Mouse (Mus musculus): ENCODE results near the gene Sphk2. TPM values are rescaled to one million over a fixed set of nuclear protein-coding genes. Genes with fewer than 3 reads are reported as not detected.

The Sphk2 gene
- polyA plus RNA-seq, 1 experiment from 2014 or later: 18.5 TPM

DNA sequence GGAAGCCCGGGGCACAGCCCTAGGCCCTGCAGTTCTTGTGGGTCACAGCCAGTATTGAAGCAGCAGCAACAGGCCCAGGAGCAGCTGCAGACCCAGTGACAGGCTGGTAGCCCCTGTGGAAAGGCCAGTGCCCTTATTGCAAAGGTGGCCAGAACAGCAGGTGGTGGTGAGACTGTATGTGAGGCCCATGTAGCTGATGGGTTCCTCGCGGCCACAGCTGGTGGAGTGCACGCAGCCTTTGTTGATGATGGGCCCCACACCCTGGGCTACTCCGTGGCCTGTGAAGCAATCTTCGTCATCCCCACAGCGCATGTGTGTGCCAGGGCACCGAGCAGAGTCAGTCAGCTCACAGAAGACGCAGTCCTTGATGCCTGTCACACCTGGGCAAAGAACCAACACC is 7.3 kb upstream of the Sphk2 start:
- 90% methylated on average over 9 of the region's 9 CpGs for WGBS
- Histone ChIP-seq H3K27me3 (replicated peaks) (no peaks in the 10 kb centered on the region), H3K9me3 (replicated peaks) (no peaks in the 10 kb centered on the region), H3K27ac (ENCODE audit: poor library complexity, severe bottlenecking) (no peak overlapping the region), H3K4me2 (no peak overlapping the region), H3K9ac (peak overlapping the region; percentile 32; the same call in 1 of the 2 replicates), H3K36me3 (peaks cover 69% of the 10 kb centered on the region), H3K4me3 (no peak overlapping the region), H3K4me1 (replicated peaks) (0 out of 2 replicates have a peak, but pooled peaks cover 5% of the 10 kb centered on the region)
- ATAC-seq (ENCODE audit: insufficient number of reproducible peaks, low FRiP score): no peak

DNA sequence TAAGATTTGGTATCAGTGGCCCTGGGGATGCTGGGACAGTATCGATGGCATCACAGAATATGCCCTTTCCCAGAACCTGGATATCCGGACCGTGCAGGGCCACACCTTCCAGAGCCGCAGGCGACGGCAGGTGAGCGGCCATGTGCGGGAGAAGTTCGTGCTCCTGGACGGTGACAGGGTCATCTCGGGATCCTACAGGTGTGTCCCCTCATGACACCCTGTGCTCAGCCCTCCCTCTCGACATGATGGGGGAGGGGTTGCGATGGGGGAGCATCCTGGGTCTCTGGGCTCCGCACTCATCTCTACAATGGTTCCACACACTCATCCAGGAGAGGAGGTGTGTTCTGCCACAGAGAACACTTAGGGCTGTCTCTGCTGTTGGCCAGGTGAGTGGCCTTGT is 6.0 kb upstream of the Sphk2 start:
- H3K36me3 ChIP-seq: peaks cover 80% of the 10 kb centered on the region
- H3K4me3 ChIP-seq: no peak overlapping the region
- H3K27ac ChIP-seq (ENCODE audit: poor library complexity, severe bottlenecking): no peak overlapping the region
- no peak overlapping the region for H3K9ac ChIP-seq
- H3K4me2 ChIP-seq: no peak overlapping the region
- H3K4me1 ChIP-seq (replicated peaks): peaks cover 15% of the 10 kb centered on the region
- 91% methylated on average over 14 of the region's 14 CpGs for WGBS
- H3K27me3 ChIP-seq (replicated peaks): no peaks in the 10 kb centered on the region
- no peaks in the 10 kb centered on the region for H3K9me3 ChIP-seq (replicated peaks)
- no peak for ATAC-seq (ENCODE audit: insufficient number of reproducible peaks, low FRiP score)

- no peak overlapping the region for H3K27ac ChIP-seq (ENCODE audit: poor library complexity, severe bottlenecking)
- WGBS: 95% methylated on average over 4 of the region's 4 CpGs
- peaks cover 17% of the 10 kb centered on the region for H3K4me1 ChIP-seq (replicated peaks)
- ATAC-seq (ENCODE audit: insufficient number of reproducible peaks, low FRiP score): no peak
- H3K9ac ChIP-seq: no peak overlapping the region
- no peak overlapping the region for H3K4me2 ChIP-seq
- H3K4me3 ChIP-seq: no peak overlapping the region
- H3K36me3 ChIP-seq: peaks cover 79% of the 10 kb centered on the region
- no peaks in the 10 kb centered on the region for H3K9me3 ChIP-seq (replicated peaks)
- no peaks in the 10 kb centered on the region for H3K27me3 ChIP-seq (replicated peaks)
Observed at GRCm38 (mm10) chr7:45723301-45723700, 5.5 kb upstream of the Sphk2 start.

- Histone ChIP-seq H3K27ac (ENCODE audit: poor library complexity, severe bottlenecking) (no peak overlapping the region), H3K4me3 (no peak overlapping the region), H3K4me1 (replicated peaks) (peaks cover 17% of the 10 kb centered on the region), H3K36me3 (peaks cover 77% of the 10 kb centered on the region), H3K4me2 (no peak overlapping the region), H3K9ac (no peak overlapping the region), H3K9me3 (replicated peaks) (no peaks in the 10 kb centered on the region), H3K27me3 (replicated peaks) (no peaks in the 10 kb centered on the region)
- no peak for ATAC-seq (ENCODE audit: insufficient number of reproducible peaks, low FRiP score)
- WGBS: 83% methylated on average over 13 of the region's 13 CpGs
Observed at GRCm38 (mm10) chr7:45722348-45722713, 4.5 kb upstream of the Sphk2 start.

- 74% methylated on average over 13 of the region's 13 CpGs for WGBS
- no peak overlapping the region for H3K4me3 ChIP-seq
- H3K36me3 ChIP-seq: peaks cover 73% of the 10 kb centered on the region
- ATAC-seq (ENCODE audit: insufficient number of reproducible peaks, low FRiP score): no peak
- H3K9me3 ChIP-seq (replicated peaks): no peaks in the 10 kb centered on the region
- peaks cover 21% of the 10 kb centered on the region for H3K4me1 ChIP-seq (replicated peaks)
- no peak overlapping the region for H3K27ac ChIP-seq (ENCODE audit: poor library complexity, severe bottlenecking)
- H3K27me3 ChIP-seq (replicated peaks): no peaks in the 10 kb centered on the region
- H3K4me2 ChIP-seq: no peak overlapping the region
- no peak overlapping the region for H3K9ac ChIP-seq
Observed at GRCm38 (mm10) chr7:45721642-45722347, 4.0 kb upstream of the Sphk2 start.

- Histone ChIP-seq H3K9ac (no peak overlapping the region), H3K4me3 (no peak overlapping the region), H3K4me1 (replicated peaks) (peaks cover 27% of the 10 kb centered on the region), H3K4me2 (no peak overlapping the region), H3K9me3 (replicated peaks) (no peaks in the 10 kb centered on the region), H3K36me3 (peaks cover 68% of the 10 kb centered on the region), H3K27me3 (replicated peaks) (no peaks in the 10 kb centered on the region), H3K27ac (ENCODE audit: poor library complexity, severe bottlenecking) (no peak overlapping the region)
- WGBS: 85% methylated on average over 7 of the region's 7 CpGs
- ATAC-seq (ENCODE audit: insufficient number of reproducible peaks, low FRiP score): no peak
Observed at GRCm38 (mm10) chr7:45721234-45721571, 3.4 kb upstream of the Sphk2 start.

DNA sequence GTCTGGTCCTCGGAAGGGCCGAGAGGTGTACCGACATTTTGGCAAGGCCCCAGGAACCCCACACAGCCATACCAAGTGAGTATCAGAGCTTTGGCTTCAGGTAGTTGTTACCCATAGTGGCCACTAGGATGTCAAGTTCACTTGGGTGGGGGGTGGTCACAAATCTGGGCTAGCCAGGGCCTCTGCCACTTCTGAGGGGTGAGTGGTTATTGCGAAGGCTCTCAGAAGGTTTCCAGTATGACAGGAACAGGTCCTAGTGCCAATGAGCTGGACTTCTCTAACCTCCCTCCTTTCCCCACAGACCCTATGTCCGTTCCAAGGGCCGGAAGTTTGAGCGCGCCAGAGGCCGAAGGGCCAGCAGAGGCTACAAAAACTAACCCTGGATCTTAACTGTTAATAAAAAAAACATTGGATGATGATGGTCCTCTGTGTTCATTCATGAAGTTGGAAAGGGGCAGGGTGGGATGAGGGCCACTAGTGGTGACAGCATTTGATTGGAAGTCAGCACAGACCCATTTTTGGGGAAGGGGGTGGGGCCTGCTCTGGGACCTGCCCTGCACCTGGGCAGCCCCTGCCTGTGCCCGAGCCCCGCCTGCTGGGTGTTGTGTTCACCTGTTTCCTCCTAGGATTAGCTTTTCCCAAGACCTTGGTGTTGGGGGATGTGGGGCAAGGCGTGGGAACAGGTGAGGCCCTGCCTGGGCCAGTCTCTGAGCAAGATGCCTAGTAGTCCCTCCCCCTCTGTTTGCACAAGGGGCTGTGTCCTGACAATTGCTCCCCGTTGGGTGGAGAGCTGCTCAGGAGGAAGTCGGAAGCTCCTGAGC is 2.8 kb upstream of the Sphk2 start, which contains the start of gene Fam83e:
TSS of gene Fam83e (plus strand) at position 800 of the 821 bp plus-strand sequence.
- Histone ChIP-seq H3K9me3 (replicated peaks) (no peaks in the 10 kb centered on the region), H3K4me1 (replicated peaks) (peaks cover 33% of the 10 kb centered on the region), H3K27me3 (replicated peaks) (no peaks in the 10 kb centered on the region), H3K9ac (no peak within 1 kb of the TSS), H3K36me3 (peaks cover 67% of the 10 kb centered on the region), H3K4me3 (no peak within 1 kb of the TSS), H3K27ac (ENCODE audit: poor library complexity, severe bottlenecking) (no peak within 1 kb of the TSS), H3K4me2 (no peak within 1 kb of the TSS; the same call in 1 of the 2 replicates)
- no peak for ATAC-seq (ENCODE audit: insufficient number of reproducible peaks, low FRiP score)
- 78% methylated on average over 14 of the region's 14 CpGs for WGBS

DNA sequence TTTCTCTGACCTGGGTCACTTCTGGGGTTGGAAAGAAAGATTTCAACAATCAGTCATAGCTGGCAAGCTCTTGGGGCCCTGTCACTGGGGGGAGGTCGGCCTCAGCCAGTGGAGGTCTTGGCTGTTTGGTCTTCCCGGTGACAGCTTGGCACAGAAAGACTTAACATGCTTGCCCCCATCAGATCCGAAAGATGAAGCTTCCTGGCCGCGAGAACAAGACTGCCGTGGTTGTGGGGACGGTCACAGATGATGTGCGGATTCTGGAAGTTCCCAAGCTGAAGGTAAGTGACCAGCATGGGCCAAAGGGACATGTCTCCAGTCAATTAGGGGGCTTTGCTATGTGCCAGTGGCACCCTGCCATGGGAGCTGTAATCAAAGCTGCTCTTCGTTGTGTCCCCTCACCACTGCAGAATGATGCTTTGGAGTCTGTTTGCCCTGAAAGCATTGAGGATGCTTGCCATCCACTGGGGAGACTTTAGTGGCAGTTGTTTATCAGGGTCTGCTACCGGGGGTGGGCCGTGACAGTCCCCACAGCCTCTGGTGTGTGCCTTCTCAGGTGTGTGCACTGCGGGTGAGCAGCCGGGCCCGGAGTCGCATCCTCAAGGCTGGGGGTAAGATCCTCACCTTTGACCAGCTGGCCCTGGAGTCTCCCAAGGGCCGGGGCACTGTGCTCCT is 2.1 kb upstream of the Sphk2 start:
- ATAC-seq (ENCODE audit: insufficient number of reproducible peaks, low FRiP score): no peak
- WGBS: 89% methylated on average over 15 of the region's 16 CpGs

GRCm38 (mm10) chr7:45719180-45719579 is 1.4 kb upstream of the Sphk2 start:
- WGBS: 83% methylated on average over 10 of the region's 10 CpGs
- Histone ChIP-seq H3K36me3 (peaks cover 52% of the 10 kb centered on the region), H3K9ac (peak overlapping the region; percentile 97), H3K27me3 (replicated peaks) (no peaks in the 10 kb centered on the region), H3K9me3 (replicated peaks) (no peaks in the 10 kb centered on the region), H3K27ac (ENCODE audit: poor library complexity, severe bottlenecking) (no peak overlapping the region), H3K4me1 (replicated peaks) (peaks cover 42% of the 10 kb centered on the region), H3K4me3 (peak overlapping the region; percentile 95), H3K4me2 (peak overlapping the region; percentile 92)
- ATAC-seq (ENCODE audit: insufficient number of reproducible peaks, low FRiP score): no peak

More for the DNA sequence above, 2.1 kb upstream of the Sphk2 start:
- peak overlapping the region; percentile 97; the same call in 1 of the 2 replicates for H3K9ac ChIP-seq
- H3K27me3 ChIP-seq (replicated peaks): no peaks in the 10 kb centered on the region
- no peak overlapping the region for H3K27ac ChIP-seq (ENCODE audit: poor library complexity, severe bottlenecking)
- H3K36me3 ChIP-seq: peaks cover 59% of the 10 kb centered on the region
- H3K4me1 ChIP-seq (replicated peaks): peaks cover 37% of the 10 kb centered on the region
- H3K9me3 ChIP-seq (replicated peaks): no peaks in the 10 kb centered on the region
- H3K4me2 ChIP-seq: peak overlapping the region; percentile 92
- peak overlapping the region; percentile 95; the same call in 1 of the 2 replicates for H3K4me3 ChIP-seq

DNA sequence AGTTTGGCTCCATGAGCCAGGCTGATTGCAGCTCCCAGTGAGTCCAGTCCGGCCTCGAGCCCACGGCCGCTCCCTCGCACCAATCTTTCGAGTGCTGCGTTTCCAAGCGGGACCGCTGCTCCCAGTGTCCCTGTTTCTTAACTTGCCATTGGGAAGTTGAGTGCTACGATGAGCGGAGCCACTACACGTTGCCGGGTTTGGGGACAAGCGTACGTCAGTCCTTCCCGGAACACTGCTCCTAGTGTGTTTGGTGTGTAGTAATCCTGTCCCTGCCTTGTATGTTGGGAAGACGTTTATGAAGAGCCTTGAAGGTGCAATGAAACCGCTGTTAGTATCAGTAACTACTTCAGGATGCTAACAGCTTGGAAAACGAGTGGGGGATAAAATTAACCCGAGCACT is 529 bp upstream of the Sphk2 start:
- peaks cover 47% of the 10 kb centered on the region for H3K36me3 ChIP-seq
- H3K9ac ChIP-seq: peak overlapping the region; percentile 97
- no peak for ATAC-seq (ENCODE audit: insufficient number of reproducible peaks, low FRiP score)
- H3K4me2 ChIP-seq: peak overlapping the region; percentile 92
- H3K27me3 ChIP-seq (replicated peaks): no peaks in the 10 kb centered on the region
- WGBS: under 1% methylated on average over 20 of the region's 20 CpGs
- H3K4me1 ChIP-seq (replicated peaks): peaks cover 46% of the 10 kb centered on the region
- peak overlapping the region; percentile 89 for H3K27ac ChIP-seq (ENCODE audit: poor library complexity, severe bottlenecking)
- peak overlapping the region; percentile 95 for H3K4me3 ChIP-seq
- no peaks in the 10 kb centered on the region for H3K9me3 ChIP-seq (replicated peaks)
